Mouse (Mus musculus) urinary bladder, postnatal 10 days (tissue): ENCODE results near the gene Hacl1.
"Not testable (repeated sequence)": the region's sequence is repeated elsewhere in the genome, so short reads cannot be mapped to it uniquely, and the experiment has no call there.

Source experiments
- DNase-seq: peaks from one replicate; pipeline ENCODE4 v3.0.0; 2022; ENCODE audit warnings: low spot score

Gene Hacl1

DNA sequence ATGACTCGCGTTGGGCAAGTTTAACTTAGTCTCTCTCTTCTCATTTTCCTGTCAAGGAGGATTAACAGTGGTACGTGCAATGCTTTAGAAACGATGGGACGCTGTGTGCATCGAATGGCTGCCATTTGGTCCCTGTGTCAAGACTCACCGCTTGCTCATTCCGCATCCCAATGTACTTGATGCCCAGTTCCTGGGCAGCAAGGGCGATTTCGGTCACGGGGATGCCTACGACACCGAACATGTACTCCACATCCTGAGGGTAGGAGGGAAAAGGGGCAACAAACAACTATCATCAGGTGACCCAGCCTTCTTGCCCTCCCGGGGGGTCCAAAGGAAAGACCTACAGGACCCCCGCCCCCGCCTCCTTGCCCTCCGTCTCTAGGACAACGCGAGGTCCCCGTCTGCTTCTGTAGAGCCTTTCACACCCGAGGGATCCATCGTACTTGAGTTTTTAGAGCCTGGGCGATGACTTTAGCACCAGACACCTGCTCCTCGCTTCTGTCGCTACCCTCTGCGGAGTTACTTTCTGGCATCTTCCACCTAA, 668 bp downstream of the Hacl1 start, which contains the start of gene Gm49387:
Gm49387 (minus strand) TSS at position 533 of the 544 bp plus-strand sequence.
- DNase-seq: no peak

- no peak for DNase-seq
Observed at GRCm38 (mm10) chr14:31630677-31631076, 10.4 kb downstream of the Hacl1 start.

GRCm38 (mm10) chr14:31622748-31623147, 18.3 kb downstream of the Hacl1 start:
- no peak for DNase-seq

- no peak for DNase-seq
Observed at GRCm38 (mm10) chr14:31620591-31621223, 20.4 kb downstream of the Hacl1 start.

GRCm38 (mm10) chr14:31617997-31618396, 23.1 kb downstream of the Hacl1 start:
- DNase-seq: no peak

DNA sequence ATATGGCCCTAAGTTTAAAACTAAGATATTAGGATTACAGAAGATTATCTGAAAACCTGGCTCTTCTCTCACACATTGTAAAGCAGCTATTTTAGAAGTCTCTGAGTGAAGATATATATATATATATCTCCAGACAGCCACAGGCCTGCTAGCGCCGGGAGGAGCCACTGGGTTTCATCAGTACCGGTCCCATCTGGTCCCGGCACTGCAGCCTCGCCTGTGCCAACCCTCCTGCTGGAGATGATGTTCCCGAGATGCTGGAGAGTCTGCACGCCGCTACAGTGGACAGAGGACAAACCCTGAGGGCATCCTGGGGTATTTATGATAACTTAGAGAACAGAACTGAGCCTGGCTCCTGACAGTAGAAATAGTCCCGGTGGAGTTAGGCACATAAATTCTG, 23.9 kb downstream of the Hacl1 start:
- DNase-seq: no peak

GRCm38 (mm10) chr14:31613671-31614070, 27.4 kb downstream of the Hacl1 start:
- DNase-seq: no peak

- no peak for DNase-seq
Observed at GRCm38 (mm10) chr14:31611986-31612385, 29.1 kb downstream of the Hacl1 start.

GRCm38 (mm10) chr14:31605514-31605913, 35.6 kb downstream of the Hacl1 start:
- no peak for DNase-seq

GRCm38 (mm10) chr14:31604916-31605315, 36.2 kb downstream of the Hacl1 start:
- no peak for DNase-seq

DNA sequence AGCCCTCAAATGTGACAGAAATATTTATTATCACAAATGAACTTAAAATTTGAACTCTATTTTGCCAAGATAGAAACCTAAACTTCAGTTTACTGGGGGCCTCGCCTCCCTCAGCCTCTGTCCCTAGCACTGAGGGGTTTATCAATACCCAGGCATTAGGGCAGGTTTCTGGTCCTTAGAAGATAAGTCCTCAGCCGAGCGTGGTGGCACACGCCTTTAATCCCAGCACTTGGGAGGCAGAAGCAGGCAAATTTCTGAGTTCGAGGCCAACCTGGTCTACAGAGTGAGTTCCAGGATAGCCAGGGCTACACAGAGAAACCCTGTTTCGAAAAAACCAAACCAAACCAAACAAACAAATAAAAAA, 38.5 kb downstream of the Hacl1 start:
- not testable (repeated sequence) for DNase-seq

GRCm38 (mm10) chr14:31601908-31602615, 39.0 kb downstream of the Hacl1 start:
- no peak for DNase-seq

- no peak for DNase-seq
Observed at GRCm38 (mm10) chr14:31597446-31597845, 43.6 kb downstream of the Hacl1 start.

- DNase-seq: no peak
Observed at GRCm38 (mm10) chr14:31596408-31596807, 44.7 kb downstream of the Hacl1 start.

- DNase-seq: no peak
Observed at GRCm38 (mm10) chr14:31594693-31595092, 46.4 kb downstream of the Hacl1 start.

GRCm38 (mm10) chr14:31593036-31593435, 48.0 kb downstream of the Hacl1 start:
- no peak for DNase-seq

DNA sequence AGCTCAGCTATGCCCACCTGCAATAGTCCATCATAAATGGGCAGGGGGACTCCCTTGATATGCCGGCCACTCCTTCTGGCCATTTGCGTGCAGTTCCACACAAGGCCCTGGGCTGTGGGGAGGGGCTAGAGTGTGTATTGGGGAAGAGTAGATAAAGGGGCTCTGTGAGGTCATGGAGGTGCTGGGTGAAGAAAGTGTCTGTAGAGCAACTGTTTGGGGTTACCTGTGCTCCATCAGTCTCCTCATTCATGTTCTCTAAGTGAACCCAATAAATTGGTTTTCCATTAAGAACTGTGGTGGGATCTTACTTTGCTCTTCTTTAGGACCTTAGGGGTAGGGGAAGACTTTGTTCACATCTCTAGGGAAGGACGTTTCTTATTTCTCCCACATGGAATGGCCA, 49.8 kb downstream of the Hacl1 start, which contains the start of gene Colq:
Colq (minus strand) TSS at position 101 of the 400 bp plus-strand sequence.
- no peak for DNase-seq

GRCm38 (mm10) chr14:31586451-31586850, 54.6 kb downstream of the Hacl1 start:
- DNase-seq: no peak

DNA sequence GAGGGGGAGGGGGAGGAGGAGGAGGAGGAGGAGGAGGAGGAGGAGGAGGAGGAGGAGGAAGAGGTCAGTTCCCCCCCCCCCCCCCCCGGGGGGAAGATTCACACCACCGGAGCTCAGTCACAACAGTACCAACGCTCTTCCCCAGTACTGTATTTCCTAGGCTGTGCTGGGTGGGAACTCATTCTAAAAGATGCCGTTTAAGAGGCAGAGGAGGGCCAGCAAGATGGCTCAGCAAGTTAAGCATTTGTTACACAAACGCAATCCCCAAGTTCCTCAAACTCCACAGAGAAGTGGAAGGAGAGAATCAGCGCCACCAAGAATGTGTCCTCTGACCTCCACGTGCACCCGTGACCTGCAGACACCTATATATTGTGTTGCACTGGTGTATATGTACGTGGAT, 58.0 kb downstream of the Hacl1 start:
- no peak for DNase-seq

GRCm38 (mm10) chr14:31577966-31578735, 62.9 kb downstream of the Hacl1 start:
- DNase-seq: no peak

GRCm38 (mm10) chr14:31576846-31577697, 64.0 kb downstream of the Hacl1 start:
- no peak for DNase-seq

DNA sequence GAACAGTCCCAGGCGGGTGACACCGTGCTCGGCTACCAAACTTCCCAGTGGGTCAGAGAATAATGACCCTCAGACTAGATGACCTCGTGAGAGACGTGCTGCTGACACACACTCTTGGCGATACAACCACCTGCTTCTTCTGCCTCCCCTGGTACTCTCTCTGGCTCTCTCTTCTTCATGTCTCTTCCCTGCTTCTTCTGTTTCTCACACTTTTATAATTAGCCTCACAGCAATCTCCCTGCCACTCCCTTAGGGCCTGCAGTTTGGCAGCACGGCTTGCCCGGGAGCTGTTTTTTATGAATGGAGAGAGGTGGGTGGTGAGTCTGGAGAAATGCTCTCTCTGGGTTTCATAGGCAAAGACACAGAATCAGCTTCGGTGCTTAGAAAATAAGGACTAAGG, 65.2 kb downstream of the Hacl1 start:
- no peak for DNase-seq
